Mouse (Mus musculus) ES-Bruce4 (cell line): ENCODE data around the gene Fank1.

Source experiments
- EP300 ChIP-seq: IDR thresholded peaks from 2 replicates; pipeline ENCODE4 v1.6.1; 2011; ENCODE audit warnings: low read depth, low read length; ENCODE audit not compliant: insufficient read depth
- POLR2A ChIP-seq: IDR thresholded peaks from one replicate; pipeline ENCODE4 v1.8.1; 2011; ENCODE audit warnings: low read length; ENCODE audit not compliant: insufficient read depth

GRCm38 (mm10) chr7:133908966-133909365 is 132.3 kb downstream of the Fank1 start:
- no peak for TF ChIP-seq POLR2A
- no peak for TF ChIP-seq EP300
